Mouse (Mus musculus) forebrain, embryonic 15.5 days (tissue): ENCODE results near the gene Tti1. TPM values are rescaled to one million over a fixed set of nuclear protein-coding genes. Genes with fewer than 3 reads are reported as not detected.

Experiments used
- ATAC-seq: fragments of 200-750 bp; cut with Nextera tagmentation; replicated peaks from 2 replicates; pipeline ENCODE4 v1.8.0; 2017; ENCODE audit warnings: mild to moderate bottlenecking, moderate TSS enrichment, moderate library complexity
- H3K27ac ChIP-seq: fragments of 300-500 bp; sonication (generic); replicated peaks from 2 replicates; pipeline ENCODE4 v1.5.1; 2015; ENCODE audit warnings: mild to moderate bottlenecking, inconsistent platforms
- H3K27me3 ChIP-seq: fragments of 300-500 bp; sonication (generic); 2 replicates; pipeline ENCODE4 v1.6.1; 2015; ENCODE audit warnings: inconsistent platforms
- H3K36me3 ChIP-seq: fragments of 300-500 bp; sonication (generic); 2 replicates; pipeline ENCODE4 v1.6.1; 2015; ENCODE audit warnings: mild to moderate bottlenecking, inconsistent platforms
- H3K4me1 ChIP-seq: fragments of 300-500 bp; sonication (generic); 2 replicates; pipeline ENCODE4 v1.6.1; 2015; ENCODE audit warnings: inconsistent platforms
- H3K4me2 ChIP-seq: fragments of 300-500 bp; sonication (generic); replicated peaks from 2 replicates; pipeline ENCODE4 v1.6.1; 2015; ENCODE audit warnings: mild to moderate bottlenecking, inconsistent platforms
- H3K4me3 ChIP-seq: fragments of 300-500 bp; sonication (generic); 2 replicates; pipeline ENCODE4 v1.5.1; 2015; ENCODE audit warnings: mild to moderate bottlenecking, inconsistent platforms
- H3K9ac ChIP-seq: fragments of 300-500 bp; sonication (generic); replicated peaks from 2 replicates; pipeline ENCODE4 v1.6.1; 2015; ENCODE audit warnings: mild to moderate bottlenecking, inconsistent platforms
- H3K9me3 ChIP-seq: fragments of 300-500 bp; sonication (generic); 2 replicates; pipeline ENCODE4 v1.6.1; 2016; ENCODE audit warnings: inconsistent platforms
- WGBS: fragments of 180-500 bp; shearing (Covaris S2); methylation state at CpG from one replicate; pipeline ENCODE4 v1.1.7; 2015; ENCODE audit warnings: mixed read lengths; 5-methylcytosine and 5-hydroxymethylcytosine counted together
- polyA plus RNA-seq: library from polyadenylated mRNA; unstranded; fragments of >200 nt; fragmentation: Nextera tagmentation; extraction: Ambion mirVana; gene quantifications from 2 replicates; pipeline ENCODE4 v1.2.1, GENCODE M21; 2015

The Tti1 gene
- polyA plus RNA-seq, 1 experiment from 2014 or later = 21.3 TPM

GRCm38 (mm10) chr2:158036953-158037352, 8.7 kb upstream of the Tti1 start:
- H3K27me3 ChIP-seq = no peaks in the 10 kb centered on the region
- no peak overlapping the region for H3K9ac ChIP-seq
- no peak overlapping the region for H3K4me3 ChIP-seq
- no peak for ATAC-seq
- peaks cover 10% of the 10 kb centered on the region; the same call in 1 of the 2 replicates for H3K36me3 ChIP-seq
- 88% methylated on average over 7 of the region's 7 CpGs for WGBS
- peaks cover 11% of the 10 kb centered on the region; the same call in 1 of the 2 replicates for H3K4me1 ChIP-seq
- no peak overlapping the region for H3K4me2 ChIP-seq
- no peak overlapping the region for H3K27ac ChIP-seq
- H3K9me3 ChIP-seq = no peaks in the 10 kb centered on the region

GRCm38 (mm10) chr2:158036408-158036807, 8.2 kb upstream of the Tti1 start:
- Histone ChIP-seq H3K9ac (no peak overlapping the region), H3K4me1 (peaks cover 15% of the 10 kb centered on the region), H3K27me3 (no peaks in the 10 kb centered on the region), H3K4me2 (no peak overlapping the region), H3K36me3 (peaks cover 10% of the 10 kb centered on the region; the same call in 1 of the 2 replicates), H3K4me3 (no peak overlapping the region), H3K9me3 (no peaks in the 10 kb centered on the region), H3K27ac (no peak overlapping the region)
- ATAC-seq = no peak
- 83% methylated on average over 6 of the region's 6 CpGs for WGBS

GRCm38 (mm10) chr2:158035813-158036212, 7.6 kb upstream of the Tti1 start:
- Histone ChIP-seq H3K9ac (no peak overlapping the region), H3K27ac (no peak overlapping the region), H3K4me2 (no peak overlapping the region), H3K4me3 (no peak overlapping the region), H3K36me3 (peaks cover 10% of the 10 kb centered on the region; the same call in 1 of the 2 replicates), H3K9me3 (no peaks in the 10 kb centered on the region), H3K4me1 (peaks cover 21% of the 10 kb centered on the region), H3K27me3 (no peaks in the 10 kb centered on the region)
- no peak for ATAC-seq
- whole genome bisulfite sequencing = 84% methylated on average over 2 of the region's 2 CpGs

DNA sequence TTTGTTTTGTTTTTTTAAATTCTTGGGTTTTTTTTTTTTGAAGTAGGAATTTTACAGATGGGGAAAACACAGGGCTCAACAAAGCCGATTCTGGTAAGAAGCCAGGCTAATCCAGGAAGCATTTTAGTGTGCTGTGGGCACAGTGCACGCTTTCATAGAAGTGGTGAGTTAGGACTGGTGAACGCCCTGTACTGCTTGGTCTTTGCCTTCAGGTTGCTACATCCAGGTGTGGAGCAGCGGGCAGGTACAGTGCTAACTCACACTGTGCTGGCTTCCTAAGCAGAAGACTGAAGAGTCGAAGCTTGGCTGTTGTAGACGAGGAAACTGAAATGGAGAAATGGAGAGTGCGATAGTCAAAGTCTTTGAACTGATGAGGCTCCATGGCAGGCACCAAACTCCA, 1.8 kb upstream of the Tti1 start:
- no peak for ATAC-seq
- Histone ChIP-seq H3K4me3 (peak overlapping the region; percentile 85), H3K36me3 (no peaks in the 10 kb centered on the region), H3K9me3 (no peaks in the 10 kb centered on the region), H3K9ac (peak overlapping the region; percentile 84), H3K4me2 (peak overlapping the region; percentile 83), H3K4me1 (peaks cover 50% of the 10 kb centered on the region), H3K27me3 (no peaks in the 10 kb centered on the region), H3K27ac (no peak overlapping the region)
- 86% methylated on average over 7 of the region's 7 CpGs for WGBS

GRCm38 (mm10) chr2:158027855-158028353, 329 bp downstream of the Tti1 start:
- Histone ChIP-seq H3K4me2 (peak overlapping the region; percentile 83), H3K27me3 (no peaks in the 10 kb centered on the region), H3K36me3 (no peaks in the 10 kb centered on the region), H3K9me3 (no peaks in the 10 kb centered on the region), H3K4me3 (peak overlapping the region; percentile 85), H3K27ac (peak overlapping the region; percentile 88), H3K9ac (peak overlapping the region; percentile 84), H3K4me1 (peaks cover 46% of the 10 kb centered on the region)
- WGBS = under 1% methylated on average over 16 of the region's 16 CpGs
- ATAC-seq = no peak

DNA sequence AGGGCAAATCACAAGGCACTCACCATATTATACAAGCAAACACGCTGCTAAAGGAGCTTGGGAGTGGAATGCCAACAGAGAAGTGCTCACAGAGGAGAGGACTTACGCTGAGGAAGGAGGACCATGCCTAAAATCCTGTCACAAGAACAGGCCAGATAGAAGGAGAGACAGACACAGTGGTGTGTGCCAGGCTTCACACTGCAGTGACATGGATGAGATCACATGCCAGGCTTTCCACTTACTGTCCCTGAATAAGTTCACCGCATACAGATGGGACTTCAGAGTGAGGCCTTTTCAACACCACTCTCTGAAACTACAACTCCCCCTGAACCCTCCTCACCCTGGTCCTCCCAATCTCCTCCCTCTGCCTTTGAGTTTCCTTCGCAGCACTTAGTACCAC, 10.9 kb downstream of the Tti1 start:
- WGBS = 91% methylated on average over 4 of the region's 4 CpGs
- ATAC-seq = no peak
- Histone ChIP-seq H3K27ac (no peak overlapping the region), H3K4me1 (no peaks in the 10 kb centered on the region), H3K27me3 (no peaks in the 10 kb centered on the region), H3K9me3 (no peaks in the 10 kb centered on the region), H3K4me3 (no peak overlapping the region), H3K9ac (no peak overlapping the region), H3K4me2 (no peak overlapping the region), H3K36me3 (no peaks in the 10 kb centered on the region)

DNA sequence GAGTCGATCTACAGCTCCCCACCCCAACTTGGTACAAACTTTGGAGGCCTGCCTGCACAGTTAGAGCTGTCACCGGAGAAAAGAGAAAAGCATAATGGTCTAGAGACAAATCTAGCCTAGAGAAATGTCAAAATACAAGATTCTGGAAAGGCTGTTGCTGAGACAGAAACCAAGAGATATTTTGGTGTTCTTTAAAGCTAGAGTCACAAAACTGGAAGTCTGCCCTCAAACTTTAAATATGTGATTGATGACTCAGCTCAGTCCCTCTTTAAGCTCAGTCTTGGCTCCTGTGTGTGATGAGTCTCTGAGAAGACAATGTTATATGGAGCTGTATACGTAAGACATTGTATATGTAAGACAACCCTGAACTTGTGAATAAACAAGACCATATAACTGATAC, 15.6 kb downstream of the Tti1 start:
- WGBS = 93% methylated on average over 3 of the region's 3 CpGs
- Histone ChIP-seq H3K4me2 (no peak overlapping the region), H3K9ac (no peak overlapping the region), H3K36me3 (peaks cover 13% of the 10 kb centered on the region; the same call in 1 of the 2 replicates), H3K4me3 (no peak overlapping the region), H3K27me3 (no peaks in the 10 kb centered on the region), H3K4me1 (no peaks in the 10 kb centered on the region), H3K27ac (no peak overlapping the region), H3K9me3 (no peaks in the 10 kb centered on the region)
- ATAC-seq = no peak

DNA sequence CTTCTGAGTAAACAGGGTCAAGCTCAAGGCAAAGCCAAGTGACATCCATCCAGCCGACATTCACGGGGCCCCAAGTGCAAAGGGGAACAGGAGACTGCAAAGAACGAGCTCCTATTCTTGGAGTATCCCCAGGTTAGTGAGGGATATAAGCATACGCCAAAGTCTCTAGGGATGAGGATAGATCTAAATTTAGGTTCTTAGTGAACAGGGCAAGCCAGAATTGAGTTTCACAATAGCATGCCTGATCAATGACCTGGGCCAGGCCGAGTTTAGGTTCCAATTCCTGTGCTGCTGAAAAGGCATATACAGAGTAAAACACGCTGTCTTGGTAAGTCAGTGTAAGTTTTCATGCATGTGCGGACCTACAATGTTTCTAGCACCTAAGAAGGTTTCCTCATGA, 18.9 kb downstream of the Tti1 start:
- H3K36me3 ChIP-seq = peaks cover 19% of the 10 kb centered on the region; the same call in 1 of the 2 replicates
- ATAC-seq = no peak
- H3K9ac ChIP-seq = no peak overlapping the region
- H3K27ac ChIP-seq = no peak overlapping the region
- H3K4me3 ChIP-seq = no peak overlapping the region
- no peaks in the 10 kb centered on the region for H3K27me3 ChIP-seq
- 90% methylated on average over 7 of the region's 7 CpGs for WGBS
- H3K9me3 ChIP-seq = no peaks in the 10 kb centered on the region
- no peaks in the 10 kb centered on the region for H3K4me1 ChIP-seq
- H3K4me2 ChIP-seq = no peak overlapping the region

GRCm38 (mm10) chr2:158005641-158006040, 22.6 kb downstream of the Tti1 start:
- H3K4me1 ChIP-seq = no peaks in the 10 kb centered on the region
- H3K9me3 ChIP-seq = no peaks in the 10 kb centered on the region
- no peak overlapping the region for H3K27ac ChIP-seq
- no peak for ATAC-seq
- peaks cover 19% of the 10 kb centered on the region; the same call in 1 of the 2 replicates for H3K36me3 ChIP-seq
- no peak overlapping the region for H3K4me3 ChIP-seq
- WGBS = 98% methylated on average over 4 of the region's 4 CpGs
- no peak overlapping the region for H3K9ac ChIP-seq
- H3K4me2 ChIP-seq = no peak overlapping the region
- H3K27me3 ChIP-seq = no peaks in the 10 kb centered on the region

DNA sequence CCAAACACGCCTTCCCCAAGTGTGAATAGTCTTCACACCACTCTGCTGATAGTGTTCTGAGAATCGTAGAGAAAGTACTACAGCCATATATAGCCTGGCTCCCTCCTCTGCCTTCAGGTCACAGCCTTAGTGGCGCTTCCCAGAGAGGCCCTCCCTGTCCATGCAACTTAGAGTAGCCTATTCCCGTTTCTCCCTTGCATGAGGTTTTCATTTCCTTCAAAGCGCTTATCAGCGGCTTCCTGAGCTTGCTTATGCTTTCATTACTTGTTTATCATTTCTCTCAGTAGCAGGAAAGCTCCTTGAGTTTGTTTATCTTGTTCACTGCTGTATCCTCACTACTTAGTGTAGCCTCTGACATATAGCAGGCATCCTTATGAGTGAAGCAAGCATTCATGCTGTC, 23.6 kb downstream of the Tti1 start:
- Histone ChIP-seq H3K36me3 (peaks cover 19% of the 10 kb centered on the region; the same call in 1 of the 2 replicates), H3K4me3 (no peak overlapping the region), H3K9me3 (no peaks in the 10 kb centered on the region), H3K4me1 (no peaks in the 10 kb centered on the region), H3K27me3 (no peaks in the 10 kb centered on the region), H3K27ac (no peak overlapping the region), H3K9ac (no peak overlapping the region), H3K4me2 (no peak overlapping the region)
- 88% methylated on average over 6 of the region's 6 CpGs for WGBS
- no peak for ATAC-seq

GRCm38 (mm10) chr2:157998817-157999216, 29.4 kb downstream of the Tti1 start:
- Histone ChIP-seq H3K36me3 (peaks cover 4% of the 10 kb centered on the region; the same call in 1 of the 2 replicates), H3K4me2 (no peak overlapping the region), H3K4me3 (no peak overlapping the region), H3K9me3 (no peaks in the 10 kb centered on the region), H3K9ac (no peak overlapping the region), H3K4me1 (no peaks in the 10 kb centered on the region), H3K27ac (no peak overlapping the region), H3K27me3 (no peaks in the 10 kb centered on the region)
- 70% methylated on average over 3 of the region's 3 CpGs for WGBS
- no peak for ATAC-seq

- Histone ChIP-seq H3K27me3 (no peaks in the 10 kb centered on the region), H3K4me2 (no peak overlapping the region), H3K9ac (no peak overlapping the region), H3K27ac (no peak overlapping the region), H3K36me3 (peaks cover 17% of the 10 kb centered on the region; the same call in 1 of the 2 replicates), H3K9me3 (no peaks in the 10 kb centered on the region), H3K4me1 (peaks cover 18% of the 10 kb centered on the region), H3K4me3 (no peak overlapping the region)
- 93% methylated on average over 4 of the region's 4 CpGs for WGBS
- no peak for ATAC-seq
These were observed 35.7 kb downstream of the Tti1 start for GRCm38 (mm10) chr2:157992501-157992900.

DNA sequence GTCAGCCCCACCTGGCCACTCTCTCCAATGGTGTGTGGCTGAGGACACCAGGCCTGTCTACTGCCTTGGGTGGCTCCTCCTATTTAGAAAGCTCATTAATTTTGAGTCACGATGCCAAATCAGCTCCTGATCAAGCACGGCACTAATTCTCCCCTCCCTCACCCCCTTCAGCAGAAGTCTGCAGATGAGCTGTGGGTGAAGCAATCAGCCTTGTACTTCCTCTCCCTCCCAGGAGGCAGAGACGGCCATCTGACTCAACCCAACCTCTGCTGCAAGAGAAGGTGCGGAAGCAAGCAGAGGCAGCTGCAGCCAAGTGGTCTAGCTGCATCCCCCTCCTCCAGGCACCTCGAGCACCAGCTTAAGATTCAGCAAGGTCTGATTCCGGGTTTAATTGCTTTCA, 37.2 kb downstream of the Tti1 start:
- Histone ChIP-seq H3K36me3 (peaks cover 17% of the 10 kb centered on the region; the same call in 1 of the 2 replicates), H3K9me3 (no peaks in the 10 kb centered on the region), H3K27ac (no peak overlapping the region), H3K4me2 (no peak overlapping the region), H3K4me3 (no peak overlapping the region), H3K27me3 (no peaks in the 10 kb centered on the region), H3K9ac (no peak overlapping the region), H3K4me1 (peaks cover 33% of the 10 kb centered on the region)
- ATAC-seq = no peak
- WGBS = 74% methylated on average over 6 of the region's 6 CpGs
